Mouse (Mus musculus) MEL (cell line): Measurements from ENCODE around the gene Ccnk. TPM values are rescaled to one million over a fixed set of nuclear protein-coding genes. Genes with fewer than 3 reads are reported as not detected.

ENCODE experiments used
- DNase-seq: peaks from one replicate; pipeline ENCODE4 v3.0.0; 2011; ENCODE audit warnings: low read depth, low spot score
- H3K27ac ChIP-seq: 2 replicates; pipeline ENCODE4 v1.5.1; 2012; ENCODE audit warnings: low read depth, mild to moderate bottlenecking, control low read depth, low read length, moderate library complexity; ENCODE audit not compliant: control insufficient read depth
- H3K27me3 ChIP-seq, 2 experiments: fragments of 150-350 bp in 1 of 2; sonication (generic) in 1 of 2; 2 replicates each; pipeline ENCODE4 v1.6.1; 2012; ENCODE audit warnings: low read length in 2 of 2, mild to moderate bottlenecking in 2 of 2, improper control_type of control experiment in 1 of 2, moderate library complexity in 1 of 2; ENCODE audit not compliant: insufficient read depth in 2 of 2, control insufficient read depth in 1 of 2
- H3K36me3 ChIP-seq, 2 experiments: 2 replicates each; pipeline ENCODE4 v1.6.1; 2012 to 2014; ENCODE audit warnings: low read length in 2 of 2, improper control_type of control experiment in 1 of 2, inconsistent platforms in 1 of 2, mild to moderate bottlenecking in 1 of 2; ENCODE audit not compliant: insufficient read depth in 2 of 2, control insufficient read depth in 1 of 2
- H3K4me1 ChIP-seq, 2 experiments: fragments of 150-350 bp in 1 of 2; sonication (generic) in 1 of 2; 2 replicates each; pipeline ENCODE4 v1.6.1; 2012; ENCODE audit warnings: low read length in 2 of 2, improper control_type of control experiment in 1 of 2, mild to moderate bottlenecking in 1 of 2; ENCODE audit not compliant: insufficient read depth in 2 of 2, control insufficient read depth in 1 of 2
- H3K4me3 ChIP-seq, 2 experiments: fragments of 150-350 bp in 1 of 2; sonication (generic) in 1 of 2; 2 replicates each; pipeline ENCODE4 v1.5.1; 2012; ENCODE audit warnings: low read depth in 2 of 2, low read length in 2 of 2, mild to moderate bottlenecking in 2 of 2, moderate library complexity in 2 of 2, control low read depth in 1 of 2, improper control_type of control experiment in 1 of 2; ENCODE audit not compliant: control insufficient read depth in 1 of 2, insufficient read depth in 1 of 2
- H3K79me2 ChIP-seq: 2 replicates; pipeline ENCODE4 v1.6.1; 2012; ENCODE audit warnings: mild to moderate bottlenecking, low read length, moderate library complexity; ENCODE audit not compliant: control insufficient read depth, poor library complexity, insufficient read depth
- H3K9ac ChIP-seq: 2 replicates; pipeline ENCODE4 v1.6.1; 2012; ENCODE audit warnings: low read depth, mild to moderate bottlenecking, control low read depth, low read length, moderate library complexity; ENCODE audit not compliant: control insufficient read depth, poor library complexity, severe bottlenecking
- H3K9me3 ChIP-seq: fragments of 150-350 bp; sonication (generic); replicated peaks from 2 replicates; pipeline ENCODE4 v1.6.1; 2012; ENCODE audit warnings: mild to moderate bottlenecking, low read length, improper control_type of control experiment, moderate library complexity; ENCODE audit not compliant: insufficient read depth
- BHLHE40 ChIP-seq: IDR thresholded peaks from 2 replicates; pipeline ENCODE4 v1.6.1; 2012; ENCODE audit warnings: low read depth, mild to moderate bottlenecking, inconsistent platforms, low read length, improper control_type of control experiment, borderline replicate concordance
- CHD1 ChIP-seq: IDR thresholded peaks from 2 replicates; pipeline ENCODE4 v1.6.1; 2012; ENCODE audit warnings: low read depth, mild to moderate bottlenecking, inconsistent platforms, low read length, improper control_type of control experiment
- CTCF ChIP-seq, 3 experiments: IDR thresholded peaks in 2 of 3; conservative IDR thresholded peaks in 1 of 3; 2 replicates each; pipeline ENCODE4 v1.5.1; 2011 to 2012; ENCODE audit warnings: low read length in 3 of 3, low read depth in 2 of 3, mild to moderate bottlenecking in 2 of 3, improper control_type of control experiment in 1 of 3, inconsistent platforms in 1 of 3, mixed read lengths in 1 of 3, moderate library complexity in 1 of 3; ENCODE audit not compliant: control insufficient read depth in 1 of 3, insufficient read depth in 1 of 3, poor library complexity in 1 of 3, severe bottlenecking in 1 of 3
- E2F4 ChIP-seq: IDR thresholded peaks from 2 replicates; pipeline ENCODE4 v1.6.1; 2011; ENCODE audit warnings: low read depth, low read length, improper control_type of control experiment, borderline replicate concordance
- ELF1 ChIP-seq: IDR thresholded peaks from 2 replicates; pipeline ENCODE4 v1.6.1; 2014; ENCODE audit warnings: low read depth, mild to moderate bottlenecking, inconsistent platforms, low read length, improper control_type of control experiment, moderate library complexity
- EP300 ChIP-seq, 2 experiments: IDR thresholded peaks; 2 replicates each; pipeline ENCODE4 v1.6.1; 2011; ENCODE audit warnings: improper control_type of control experiment in 2 of 2, low read length in 2 of 2, low read depth in 1 of 2, mild to moderate bottlenecking in 1 of 2
- GABPA ChIP-seq: IDR thresholded peaks from 2 replicates; pipeline ENCODE4 v1.6.1; 2012; ENCODE audit warnings: low read depth, mild to moderate bottlenecking, inconsistent platforms, low read length, improper control_type of control experiment, moderate library complexity
- GATA1 ChIP-seq: IDR thresholded peaks from 2 replicates; pipeline ENCODE4 v1.6.1; 2011; ENCODE audit warnings: low read depth, low read length, improper control_type of control experiment
- HCFC1 ChIP-seq: IDR thresholded peaks from 2 replicates; pipeline ENCODE4 v1.6.1; 2012; ENCODE audit warnings: low read depth, mild to moderate bottlenecking, inconsistent platforms, low read length, improper control_type of control experiment, moderate library complexity
- JUND ChIP-seq: IDR thresholded peaks from 2 replicates; pipeline ENCODE4 v1.6.1; 2011; ENCODE audit warnings: low read depth, mild to moderate bottlenecking, improper control_type of control experiment, low read length
- KAT2A ChIP-seq: conservative IDR thresholded peaks from 2 replicates; pipeline ENCODE4 v1.6.1; 2012; ENCODE audit warnings: low read depth, low read length, improper control_type of control experiment, inconsistent platforms
- MAFK ChIP-seq: IDR thresholded peaks from 2 replicates; pipeline ENCODE4 v1.6.1; 2011; ENCODE audit warnings: low read depth, mild to moderate bottlenecking, low read length, improper control_type of control experiment, borderline replicate concordance
- MAX ChIP-seq: IDR thresholded peaks from 2 replicates; pipeline ENCODE4 v1.6.1; 2011; ENCODE audit warnings: low read length, improper control_type of control experiment
- MAZ ChIP-seq: IDR thresholded peaks from 2 replicates; pipeline ENCODE4 v1.6.1; 2012; ENCODE audit warnings: low read depth, mild to moderate bottlenecking, inconsistent platforms, low read length, improper control_type of control experiment
- MEF2A ChIP-seq: IDR thresholded peaks from 2 replicates; pipeline ENCODE4 v1.6.1; 2014; ENCODE audit warnings: low read depth, mild to moderate bottlenecking, inconsistent platforms, low read length, improper control_type of control experiment; ENCODE audit not compliant: poor library complexity, insufficient replicate concordance, severe bottlenecking; ENCODE audit errors: extremely low read depth
- MXI1 ChIP-seq: IDR thresholded peaks from 2 replicates; pipeline ENCODE4 v1.6.1; 2011; ENCODE audit warnings: mild to moderate bottlenecking, low read depth, low read length, improper control_type of control experiment
- MYB ChIP-seq: IDR thresholded peaks from 2 replicates; pipeline ENCODE4 v1.6.1; 2011; ENCODE audit warnings: mild to moderate bottlenecking, low read depth, low read length, improper control_type of control experiment
- MYC ChIP-seq: IDR thresholded peaks from 2 replicates; pipeline ENCODE4 v1.6.1; 2011; ENCODE audit warnings: low read depth, mild to moderate bottlenecking, low read length, improper control_type of control experiment, moderate library complexity
- NELFE ChIP-seq: IDR thresholded peaks from 2 replicates; pipeline ENCODE4 v1.6.1; 2011; ENCODE audit warnings: low read depth, low read length, improper control_type of control experiment
- NRF1 ChIP-seq: IDR thresholded peaks from 2 replicates; pipeline ENCODE4 v1.6.1; 2014; ENCODE audit warnings: low read depth, mild to moderate bottlenecking, inconsistent platforms, low read length, improper control_type of control experiment, moderate library complexity; ENCODE audit not compliant: poor library complexity, insufficient read depth, severe bottlenecking
- POLR2A ChIP-seq, 2 experiments: IDR thresholded peaks; 2 replicates each; pipeline ENCODE4 v1.6.1; 2011 to 2012; ENCODE audit warnings: low read length in 2 of 2, mild to moderate bottlenecking in 2 of 2, control low read depth in 1 of 2, improper control_type of control experiment in 1 of 2, low read depth in 1 of 2, moderate library complexity in 1 of 2; ENCODE audit not compliant: control insufficient read depth in 1 of 2, insufficient read depth in 1 of 2, poor library complexity in 1 of 2
- POLR2AphosphoS2 ChIP-seq: IDR thresholded peaks from 2 replicates; pipeline ENCODE4 v1.6.1; 2011; ENCODE audit warnings: low read length, improper control_type of control experiment
- POLR2AphosphoS5 ChIP-seq: IDR thresholded peaks from 2 replicates; pipeline ENCODE4 v1.6.1; 2012; ENCODE audit warnings: low read depth, borderline replicate concordance, mild to moderate bottlenecking, inconsistent platforms, low read length, moderate library complexity, mixed read lengths
- RAD21 ChIP-seq: IDR thresholded peaks from 2 replicates; pipeline ENCODE4 v1.6.1; 2011; ENCODE audit warnings: mild to moderate bottlenecking, low read depth, low read length, improper control_type of control experiment
- RCOR1 ChIP-seq: IDR thresholded peaks from 2 replicates; pipeline ENCODE4 v1.6.1; 2012; ENCODE audit warnings: low read depth, mild to moderate bottlenecking, inconsistent platforms, low read length, improper control_type of control experiment
- SIN3A ChIP-seq: IDR thresholded peaks from 2 replicates; pipeline ENCODE4 v1.6.1; 2012; ENCODE audit warnings: low read length, improper control_type of control experiment, inconsistent platforms
- SMC3 ChIP-seq: IDR thresholded peaks from 2 replicates; pipeline ENCODE4 v1.6.1; 2011; ENCODE audit warnings: low read depth, low read length, improper control_type of control experiment
- TAL1 ChIP-seq: IDR thresholded peaks from 2 replicates; pipeline ENCODE4 v1.6.1; 2012; ENCODE audit warnings: mild to moderate bottlenecking, inconsistent platforms, low read length, moderate library complexity, mixed read lengths
- TCF12 ChIP-seq: IDR thresholded peaks from 2 replicates; pipeline ENCODE4 v1.6.1; 2014; ENCODE audit warnings: low read depth, mild to moderate bottlenecking, inconsistent platforms, low read length, improper control_type of control experiment, moderate library complexity
- UBTF ChIP-seq: IDR thresholded peaks from 2 replicates; pipeline ENCODE4 v1.6.1; 2012; ENCODE audit warnings: low read depth, mild to moderate bottlenecking, inconsistent platforms, low read length, improper control_type of control experiment, moderate library complexity, borderline replicate concordance; ENCODE audit not compliant: insufficient read depth
- USF1 ChIP-seq: IDR thresholded peaks from 2 replicates; pipeline ENCODE4 v1.6.1; 2014; ENCODE audit warnings: low read depth, mild to moderate bottlenecking, inconsistent platforms, low read length, improper control_type of control experiment, moderate library complexity
- USF2 ChIP-seq, 2 experiments: IDR thresholded peaks; 2 replicates each; pipeline ENCODE4 v1.6.1; 2011 to 2012; ENCODE audit warnings: improper control_type of control experiment in 2 of 2, low read length in 2 of 2, borderline replicate concordance in 1 of 2, inconsistent platforms in 1 of 2, low read depth in 1 of 2, mild to moderate bottlenecking in 1 of 2; ENCODE audit not compliant: insufficient read depth in 1 of 2
- ZC3H11A ChIP-seq: IDR thresholded peaks from 2 replicates; pipeline ENCODE4 v1.6.1; 2012; ENCODE audit warnings: low read depth, mild to moderate bottlenecking, inconsistent platforms, low read length, improper control_type of control experiment
- ZKSCAN1 ChIP-seq: IDR thresholded peaks from 2 replicates; pipeline ENCODE4 v1.6.1; 2012; ENCODE audit warnings: low read depth, mild to moderate bottlenecking, inconsistent platforms, low read length, improper control_type of control experiment, moderate library complexity
- polyA plus RNA-seq, 2 experiments: library from polyadenylated mRNA; stranded (reverse) in 1 of 2; unstranded in 1 of 2; fragments of >175 nt in 1 of 2; fragments of >200 nt in 1 of 2; gene quantifications; 2 replicates each; pipeline versions ENCODE4 v1.2.1 to v1.2.4; 2012; ENCODE audit warnings: low replicate concordance in 2 of 2, low read depth in 1 of 2; ENCODE audit not compliant: insufficient read length in 2 of 2, insufficient read depth in 1 of 2, missing spikeins in 1 of 2
- total RNA-seq: library from RNA; depleted of rRNA; stranded (reverse); fragments of 300-350 nt; gene quantifications from 2 replicates; pipeline ENCODE4 v1.2.3, GENCODE M21; 2012; rRNA removed

Ccnk gene
- total RNA-seq (7.6 and 8.9 TPM in 2 replicates), polyA plus RNA-seq (10 to 100 TPM; 62.8 to 69.6 TPM)

DNA sequence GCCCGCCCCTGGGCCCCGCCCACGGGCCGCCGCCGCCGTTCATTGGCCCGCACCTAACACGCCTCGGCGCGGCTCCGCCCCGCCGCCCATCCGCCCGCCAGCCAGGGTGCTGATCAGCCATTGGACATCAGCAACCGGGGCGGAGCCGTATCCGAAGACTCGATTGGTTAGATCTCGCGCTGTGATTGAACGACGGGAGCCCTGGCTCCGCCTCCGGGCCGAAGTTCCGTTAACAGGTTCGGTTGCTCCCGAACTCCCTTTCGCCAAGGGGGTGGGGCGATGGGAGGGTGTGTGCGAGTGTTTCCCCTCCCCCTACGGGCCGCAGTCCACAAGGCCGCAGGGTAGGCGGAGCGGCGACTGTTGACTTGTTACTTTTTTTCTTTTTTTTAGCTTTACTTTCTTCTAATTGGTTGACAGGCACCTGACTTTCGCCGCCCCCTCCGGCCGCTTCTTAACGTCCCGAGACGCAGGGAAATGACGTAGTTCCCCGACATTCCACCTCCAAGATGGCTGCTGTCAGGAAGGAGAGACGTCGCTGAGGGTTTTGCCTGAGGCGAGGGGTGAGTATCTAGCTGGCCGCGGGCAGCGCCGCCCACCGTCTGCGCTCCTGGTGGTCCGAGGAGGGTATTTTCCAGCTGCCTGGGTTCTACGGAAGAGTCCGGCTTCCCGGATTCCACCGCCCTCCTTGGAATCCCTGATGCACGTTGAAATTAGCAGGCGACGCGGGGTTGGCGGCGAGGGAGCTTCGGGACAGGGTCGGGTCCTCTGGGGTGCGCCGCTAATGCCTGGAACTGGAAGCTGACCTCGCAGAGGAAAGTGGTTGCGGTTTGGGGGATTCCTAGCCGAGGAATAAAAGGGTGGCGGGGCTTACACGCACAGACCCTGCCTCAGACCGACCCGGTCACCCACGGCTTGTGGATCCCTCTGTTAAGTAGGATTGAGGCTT is at the start of gene Ccnk:
Gene Ccnk (plus strand): TSS at position 259 of the 946 bp plus-strand sequence.
- Histone ChIP-seq H3K27ac (peak within 1 kb of the TSS; percentile 59), H3K27me3 (no peaks in the 10 kb centered on the region), H3K4me1 (peaks cover 6 to 7% of the 10 kb centered on the region in 2 experiments; a peak in 2 of 4 replicates), H3K36me3 (peaks cover 9 to 27% of the 10 kb centered on the region in 2 experiments), H3K4me3 (peak within 1 kb of the TSS; percentile 98 to 99), H3K9me3 (no peaks in the 10 kb centered on the region), H3K9ac (peak within 1 kb of the TSS; percentile 92), H3K79me2 (peaks cover 48% of the 10 kb centered on the region)
- peak; percentile 98 for DNase-seq
- TF ChIP-seq RCOR1 (no peak), POLR2A (IDR thresholded peaks at IDR 0.05; ENCODE audit: control insufficient read depth in 1 of 2, insufficient read depth in 1 of 2, low read depth in 1 of 2, low read length in 2 of 2, poor library complexity in 1 of 2) (peak; percentile 60 to 84), SMC3 (no peak), MXI1 (peak; percentile 81), MYC (0 out of 2 replicates have a peak, but pooled peaks have one; percentile 49), MEF2A (no peak), POLR2AphosphoS5 (no peak), JUND (no peak), MYB (peak; percentile 79), NRF1 (no peak), SIN3A (peak; percentile 94), ZKSCAN1 (no peak), TCF12 (no peak; the same call in none of the 2 replicates), GABPA (no peak), NELFE (peak; percentile 78), E2F4 (no peak), USF2 (IDR thresholded peaks at IDR 0.05; ENCODE audit: borderline replicate concordance in 1 of 2, insufficient read depth in 1 of 2, low read depth in 1 of 2, low read length in 2 of 2) (no peak), UBTF (no peak), TAL1 (no peak), MAZ (peak; percentile 33; the same call in 1 of the 2 replicates), KAT2A (peak; percentile 61), CTCF (IDR thresholded peaks at IDR 0.05 in 2 of 3, conservative IDR thresholded peaks at IDR 0.05 in 1 of 3; ENCODE audit: control insufficient read depth in 1 of 3, insufficient read depth in 1 of 3, low read depth in 2 of 3, low read length in 3 of 3, poor library complexity in 1 of 3, severe bottlenecking in 1 of 3) (no peak), MAX (no peak), GATA1 (no peak), ZC3H11A (no peak), ELF1 (peak; percentile 39), CHD1 (no peak), USF1 (peak; percentile 79), EP300 (IDR thresholded peaks at IDR 0.05; ENCODE audit: low read depth in 1 of 2, low read length in 2 of 2) (0 out of 4 replicates have a peak, but pooled peaks of 1 of the 2 experiments have one; percentile 28), BHLHE40 (peak; percentile 47; the same call in 1 of the 2 replicates), HCFC1 (peak; percentile 91), MAFK (no peak), POLR2AphosphoS2 (peak; percentile 75), RAD21 (no peak)
